Mouse (Mus musculus): ENCODE data around the gene Dnajc25. TPM values are rescaled to one million over a fixed set of nuclear protein-coding genes. Genes with fewer than 3 reads are reported as not detected.

Gene Dnajc25
- polyA plus RNA-seq, 1 experiment = 2.3 TPM

DNA sequence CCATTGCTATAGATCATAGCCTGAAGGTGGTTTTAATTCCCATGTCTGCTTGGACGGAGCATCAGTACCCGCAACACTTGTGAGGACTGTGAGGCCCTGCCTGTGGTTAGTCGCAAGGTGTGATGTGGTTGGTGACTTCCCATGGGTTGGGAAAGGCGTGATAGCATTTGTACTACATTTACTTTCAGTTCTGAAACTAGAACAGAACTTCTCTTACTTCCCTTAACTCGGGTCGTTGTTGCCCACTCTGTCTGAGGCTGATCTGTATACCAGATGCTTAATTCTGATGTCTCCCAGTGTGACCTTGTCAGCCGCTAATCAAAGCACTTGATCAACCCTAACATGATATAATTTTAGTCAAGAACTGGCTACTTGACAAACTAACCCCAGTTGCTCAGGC, 14.3 kb downstream of the Dnajc25 start:
- no peak overlapping the region for H3K4me3 ChIP-seq (ENCODE audit: control insufficient read depth, insufficient read depth, low read length)
- no peak overlapping the region for H3K27ac ChIP-seq (ENCODE audit: control insufficient read depth, insufficient read depth, low read length)

DNA sequence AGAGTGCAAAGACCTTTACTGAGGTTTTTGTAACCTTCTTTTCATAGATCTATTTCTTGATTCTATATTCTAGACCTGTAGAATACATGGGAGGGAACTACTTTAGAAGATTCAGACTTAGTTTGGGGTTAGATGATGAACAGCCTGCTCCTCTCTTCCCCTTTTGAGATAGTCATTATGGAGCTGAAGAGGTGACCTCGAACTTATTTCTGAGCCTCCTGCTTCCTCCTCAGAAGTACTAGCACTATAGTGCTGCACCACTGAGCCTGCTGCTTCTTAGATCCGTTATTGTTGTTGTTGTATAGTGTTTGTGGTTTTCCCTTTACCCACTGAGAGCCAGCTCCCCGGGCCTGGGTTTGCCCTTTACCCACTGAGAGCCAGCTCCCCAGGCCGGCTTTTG, 14.8 kb downstream of the Dnajc25 start:
- Histone ChIP-seq H3K4me3 (ENCODE audit: control insufficient read depth, insufficient read depth, low read length) (no peak overlapping the region), H3K4me1 (replicated peaks; ENCODE audit: control insufficient read depth, insufficient read depth, low read length) (peaks cover 14% of the 10 kb centered on the region), H3K27ac (ENCODE audit: control insufficient read depth, insufficient read depth, low read length) (no peak overlapping the region), H3K27me3 (ENCODE audit: control insufficient read depth, insufficient read depth, low read length) (no peaks in the 10 kb centered on the region), H3K36me3 (ENCODE audit: control insufficient read depth, insufficient read depth, low read length) (no peaks in the 10 kb centered on the region)
- WGBS = 7% methylated on average over 4 of the region's 4 CpGs
- no peak for TF ChIP-seq POLR2A (IDR thresholded peaks at IDR 0.05; ENCODE audit: control insufficient read depth, extremely low read depth, insufficient read depth, low read length, poor library complexity)
- TF ChIP-seq CTCF (IDR thresholded peaks at IDR 0.05; ENCODE audit: borderline replicate concordance, control insufficient read depth, extremely low read depth, insufficient read depth, low read length, poor library complexity) = no peak
- DNase-seq = peak; percentile 19

More for the DNA sequence above, 14.3 kb downstream of the Dnajc25 start:
- WGBS = 10% methylated on average over 7 of the region's 7 CpGs
- TF ChIP-seq POLR2A (IDR thresholded peaks at IDR 0.05; ENCODE audit: control insufficient read depth, extremely low read depth, insufficient read depth, low read length, poor library complexity) = no peak
- no peak for TF ChIP-seq CTCF (IDR thresholded peaks at IDR 0.05; ENCODE audit: borderline replicate concordance, control insufficient read depth, extremely low read depth, insufficient read depth, low read length, poor library complexity)
- Histone ChIP-seq H3K27me3 (ENCODE audit: control insufficient read depth, insufficient read depth, low read length) (no peaks in the 10 kb centered on the region), H3K36me3 (ENCODE audit: control insufficient read depth, insufficient read depth, low read length) (no peaks in the 10 kb centered on the region), H3K4me1 (replicated peaks; ENCODE audit: control insufficient read depth, insufficient read depth, low read length) (peaks cover 16% of the 10 kb centered on the region)
- DNase-seq = peak; percentile 33

DNA sequence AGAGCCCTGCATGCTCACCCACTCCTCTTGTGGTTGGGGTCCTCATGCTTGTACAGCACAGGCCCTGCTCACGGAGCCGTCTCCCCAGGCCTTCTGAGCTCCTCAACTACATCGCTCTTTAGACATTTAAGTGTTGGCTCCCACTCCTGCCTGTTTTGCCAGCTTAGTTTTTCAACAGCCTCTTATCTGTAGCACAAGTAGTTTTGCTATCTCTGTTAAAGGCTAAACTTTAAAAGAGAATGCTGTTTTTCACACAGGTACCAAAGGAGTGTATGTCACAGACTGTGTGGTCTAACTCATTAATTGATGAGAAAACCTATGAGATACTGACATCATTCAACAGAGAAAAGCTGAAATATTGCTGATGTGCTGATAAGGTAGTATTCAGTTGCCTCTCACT, 16.6 kb downstream of the Dnajc25 start:
- no peak for DNase-seq
- Histone ChIP-seq H3K27ac (ENCODE audit: control insufficient read depth, insufficient read depth, low read length) (no peak overlapping the region), H3K4me3 (ENCODE audit: control insufficient read depth, insufficient read depth, low read length) (no peak overlapping the region), H3K27me3 (ENCODE audit: control insufficient read depth, insufficient read depth, low read length) (no peaks in the 10 kb centered on the region), H3K36me3 (ENCODE audit: control insufficient read depth, insufficient read depth, low read length) (no peaks in the 10 kb centered on the region), H3K4me1 (replicated peaks; ENCODE audit: control insufficient read depth, insufficient read depth, low read length) (peaks cover 14% of the 10 kb centered on the region)
- TF ChIP-seq POLR2A (IDR thresholded peaks at IDR 0.05; ENCODE audit: control insufficient read depth, extremely low read depth, insufficient read depth, low read length, poor library complexity) (no peak), CTCF (IDR thresholded peaks at IDR 0.05; ENCODE audit: borderline replicate concordance, control insufficient read depth, extremely low read depth, insufficient read depth, low read length, poor library complexity) (no peak)
- WGBS = 69% methylated on average over 3 of the region's 3 CpGs

DNA sequence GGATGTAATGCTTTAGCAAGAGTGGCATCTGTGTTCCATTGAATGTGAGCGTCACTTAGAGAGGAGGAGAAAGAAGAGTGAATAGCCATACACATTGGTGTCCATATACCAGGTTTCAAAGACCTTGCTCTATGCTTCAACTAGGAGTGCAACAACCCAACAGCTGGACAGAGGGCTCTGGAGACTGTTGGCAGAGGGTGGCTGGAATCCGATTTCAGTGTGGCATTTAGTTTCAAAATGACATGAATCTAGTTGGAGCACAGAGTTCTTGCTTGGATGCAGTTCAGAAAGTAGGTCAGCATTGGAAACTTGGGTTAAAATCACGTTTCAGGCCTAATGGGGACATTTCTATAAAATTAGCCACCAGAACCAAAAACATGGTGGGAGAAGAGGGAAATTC, 20.3 kb downstream of the Dnajc25 start:
- 93% methylated on average over 3 of the region's 3 CpGs for WGBS

DNA sequence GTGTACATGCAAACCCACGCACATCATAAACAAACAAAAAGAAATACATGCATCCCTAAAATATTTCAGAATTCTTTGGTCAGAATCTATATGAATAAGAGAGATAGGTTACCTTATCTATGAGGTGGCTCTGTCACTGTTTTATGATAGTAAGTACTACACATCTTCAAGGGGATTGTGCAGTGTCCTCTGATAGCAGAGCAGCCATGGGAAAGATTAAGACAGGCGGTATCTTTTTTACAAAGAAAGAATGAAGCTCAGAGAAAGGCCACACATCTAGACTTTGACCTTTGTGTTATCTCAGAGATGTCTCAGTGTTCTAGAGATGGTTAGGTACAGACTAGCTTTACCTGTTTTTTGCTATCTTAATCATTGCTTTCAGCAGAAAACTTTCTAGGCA, 22.1 kb downstream of the Dnajc25 start:
- TF ChIP-seq CTCF (IDR thresholded peaks at IDR 0.05; ENCODE audit: borderline replicate concordance, control insufficient read depth, extremely low read depth, insufficient read depth, low read length, poor library complexity) = no peak
- no peak for TF ChIP-seq POLR2A (IDR thresholded peaks at IDR 0.05; ENCODE audit: control insufficient read depth, extremely low read depth, insufficient read depth, low read length, poor library complexity)
- H3K27me3 ChIP-seq (ENCODE audit: control insufficient read depth, insufficient read depth, low read length) = no peaks in the 10 kb centered on the region
- H3K36me3 ChIP-seq (ENCODE audit: control insufficient read depth, insufficient read depth, low read length) = peaks cover 4% of the 10 kb centered on the region; the same call in 1 of the 2 replicates
- no peak overlapping the region for H3K4me3 ChIP-seq (ENCODE audit: control insufficient read depth, insufficient read depth, low read length)
- WGBS = 99% methylated on average over 2 of the region's 2 CpGs
- H3K4me1 ChIP-seq (replicated peaks; ENCODE audit: control insufficient read depth, insufficient read depth, low read length) = no peaks in the 10 kb centered on the region; the same call in 1 of the 2 replicates
- no peak overlapping the region for H3K27ac ChIP-seq (ENCODE audit: control insufficient read depth, insufficient read depth, low read length)
- no peak for DNase-seq

More for the DNA sequence above, 20.3 kb downstream of the Dnajc25 start:
- Histone ChIP-seq H3K27ac (ENCODE audit: control insufficient read depth, insufficient read depth, low read length) (no peak overlapping the region), H3K27me3 (ENCODE audit: control insufficient read depth, insufficient read depth, low read length) (no peaks in the 10 kb centered on the region), H3K4me3 (ENCODE audit: control insufficient read depth, insufficient read depth, low read length) (no peak overlapping the region), H3K4me1 (replicated peaks; ENCODE audit: control insufficient read depth, insufficient read depth, low read length) (peaks cover 4% of the 10 kb centered on the region), H3K36me3 (ENCODE audit: control insufficient read depth, insufficient read depth, low read length) (peaks cover 2% of the 10 kb centered on the region; the same call in 1 of the 2 replicates)
- TF ChIP-seq POLR2A (IDR thresholded peaks at IDR 0.05; ENCODE audit: control insufficient read depth, extremely low read depth, insufficient read depth, low read length, poor library complexity) = no peak
- no peak for TF ChIP-seq CTCF (IDR thresholded peaks at IDR 0.05; ENCODE audit: borderline replicate concordance, control insufficient read depth, extremely low read depth, insufficient read depth, low read length, poor library complexity)
- no peak for DNase-seq

DNA sequence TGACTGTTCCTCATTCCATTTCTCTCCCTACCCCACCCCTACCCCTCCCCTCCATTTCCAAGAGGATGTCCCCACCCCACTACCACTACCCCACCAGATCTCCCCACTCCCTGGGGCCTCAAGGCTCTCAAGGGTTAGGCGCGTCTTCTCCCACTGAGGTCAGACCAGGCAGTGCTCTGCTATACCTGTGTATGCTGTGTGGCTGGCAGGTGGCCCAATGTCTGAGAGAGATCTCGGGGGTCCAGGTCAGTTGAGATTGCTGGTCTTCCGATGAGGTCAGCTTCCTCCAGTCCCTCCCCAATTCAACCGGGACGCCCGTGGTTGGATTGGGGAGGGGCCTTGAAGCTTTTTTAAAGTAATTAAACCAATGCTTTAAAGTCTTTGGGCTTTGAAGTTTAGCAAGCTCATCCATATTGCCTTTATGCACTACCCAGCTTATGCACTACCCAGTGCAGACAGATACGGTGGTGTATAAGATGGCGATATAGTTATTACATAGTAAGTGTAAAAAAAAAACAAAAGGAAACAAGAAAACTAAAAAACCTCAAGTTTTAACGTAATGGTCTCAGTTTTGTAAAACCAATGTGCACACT, 39.6 kb downstream of the Dnajc25 start:
- no peaks in the 10 kb centered on the region for H3K27me3 ChIP-seq (ENCODE audit: control insufficient read depth, insufficient read depth, low read length)
- no peak overlapping the region for H3K27ac ChIP-seq (ENCODE audit: control insufficient read depth, insufficient read depth, low read length)
- no peak overlapping the region for H3K4me3 ChIP-seq (ENCODE audit: control insufficient read depth, insufficient read depth, low read length)
- TF ChIP-seq CTCF (IDR thresholded peaks at IDR 0.05; ENCODE audit: borderline replicate concordance, control insufficient read depth, extremely low read depth, insufficient read depth, low read length, poor library complexity) (no peak), POLR2A (IDR thresholded peaks at IDR 0.05; ENCODE audit: control insufficient read depth, extremely low read depth, insufficient read depth, low read length, poor library complexity) (no peak)
- 69% methylated on average over 10 of the region's 10 CpGs for WGBS
- H3K4me1 ChIP-seq (replicated peaks; ENCODE audit: control insufficient read depth, insufficient read depth, low read length) = peaks cover 12% of the 10 kb centered on the region
- no peaks in the 10 kb centered on the region for H3K36me3 ChIP-seq (ENCODE audit: control insufficient read depth, insufficient read depth, low read length)
- no peak for DNase-seq
